Comparison of ENCODE assay signal across 9 mouse cellular contexts in genomic region chr2:34897820-34898219, GRCm38 (mm10). TPM values are rescaled to one million over a fixed set of nuclear protein-coding genes. Genes with fewer than 3 reads are reported as not detected.
DNase-seq lines count a peak whose midpoint lies in the region; ATAC-seq and TF ChIP-seq lines count a peak whose summit lies in the region.
"Had no signal": no experiment of that assay in that cellular context is flagged by ENCODE, and none has a peak within 500 bp of the region (broad histone marks: within the 10 kb centered on the region; RNA-seq: fewer than 3 reads in every experiment).

No protein-coding gene starts in this region.

- no peak for TF ChIP-seq POLR2A in heart, adult 2 months (IDR thresholded peaks at IDR 0.05; ENCODE audit: insufficient read depth, low read depth, low read length)
- TF ChIP-seq POLR2A in MEL (IDR thresholded peaks at IDR 0.05; ENCODE audit: control insufficient read depth in 1 of 2, insufficient read depth in 1 of 2, low read depth in 1 of 2, low read length in 2 of 2, poor library complexity in 1 of 2) = no peak

- peak; percentile 54 for TF ChIP-seq RAD21 in MEL (IDR thresholded peaks at IDR 0.05; ENCODE audit: low read depth, low read length)

- H3K4me1 ChIP-seq in heart, adult 2 months (ENCODE audit: control insufficient read depth, insufficient read depth, low read length) = no peaks in the 10 kb centered on the region
- no peaks in the 10 kb centered on the region for H3K4me1 ChIP-seq in heart, embryonic 11.5 days (ENCODE audit: control insufficient read depth, insufficient read depth, low read length)
- H3K4me1 ChIP-seq in MEL (ENCODE audit: control insufficient read depth in 1 of 2, insufficient read depth in 2 of 2, low read length in 2 of 2) = no peaks in the 10 kb centered on the region
- H3K4me1 ChIP-seq in embryonic facial prominence, embryonic 13.5 days = no peaks in the 10 kb centered on the region
- H3K4me1 ChIP-seq: midbrain, embryonic 12.5 days had no signal

- H3K27ac ChIP-seq in heart, adult 2 months = no peak overlapping the region
- no peak overlapping the region for H3K27ac ChIP-seq in heart, embryonic 11.5 days (ENCODE audit: low read depth, low read length)
- no peak overlapping the region for H3K27ac ChIP-seq in MEL (ENCODE audit: control insufficient read depth, low read depth, low read length)
- no peak overlapping the region for H3K27ac ChIP-seq in embryonic facial prominence, embryonic 13.5 days
- H3K27ac ChIP-seq: midbrain, embryonic 12.5 days had no signal

- H3K4me2 ChIP-seq in heart, embryonic 11.5 days = no peak overlapping the region
- no peak overlapping the region for H3K4me2 ChIP-seq in embryonic facial prominence, embryonic 13.5 days
- H3K4me2 ChIP-seq: midbrain, embryonic 12.5 days had no signal

- WGBS in heart, adult 2 months = 35% methylated on average over 10 of the region's 10 CpGs
- WGBS in heart, embryonic 11.5 days (ENCODE audit: insufficient replicate concordance) = 22% methylated on average over 10 of the region's 10 CpGs
- 20% methylated on average over 10 of the region's 10 CpGs for WGBS in embryonic facial prominence, embryonic 13.5 days

- H3K4me3 ChIP-seq in heart, adult 2 months = no peak overlapping the region
- H3K4me3 ChIP-seq in heart, embryonic 11.5 days (ENCODE audit: low read depth, low read length) = no peak overlapping the region
- no peak overlapping the region for H3K4me3 ChIP-seq in MEL (ENCODE audit: control insufficient read depth in 1 of 2, insufficient read depth in 1 of 2, low read depth in 2 of 2, low read length in 2 of 2)
- H3K4me3 ChIP-seq in embryonic facial prominence, embryonic 13.5 days = no peak overlapping the region
- H3K4me3 ChIP-seq: midbrain, embryonic 12.5 days had no signal

- peak; percentile 76 for TF ChIP-seq CTCF in heart, adult 2 months (IDR thresholded peaks at IDR 0.05)
- TF ChIP-seq CTCF in MEL (IDR thresholded peaks at IDR 0.05 in 2 of 3, conservative IDR thresholded peaks at IDR 0.05 in 1 of 3; ENCODE audit: control insufficient read depth in 1 of 3, insufficient read depth in 1 of 3, low read depth in 2 of 3, low read length in 3 of 3, poor library complexity in 1 of 3, severe bottlenecking in 1 of 3) = peak; percentile 67 to 90 (median 85)

- no peaks in the 10 kb centered on the region for H3K27me3 ChIP-seq in heart, adult 2 months (ENCODE audit: control insufficient read depth, insufficient read depth, low read length)
- H3K27me3 ChIP-seq in heart, embryonic 11.5 days (ENCODE audit: control insufficient read depth, insufficient read depth, low read length) = 0 out of 2 replicates have a peak, but pooled peaks cover 3% of the 10 kb centered on the region
- H3K27me3 ChIP-seq in MEL (ENCODE audit: control insufficient read depth in 1 of 2, insufficient read depth in 2 of 2, low read length in 2 of 2) = no peaks in the 10 kb centered on the region
- no peaks in the 10 kb centered on the region for H3K27me3 ChIP-seq in embryonic facial prominence, embryonic 13.5 days
- H3K27me3 ChIP-seq: midbrain, embryonic 12.5 days had no signal

- no peak for TF ChIP-seq EP300 in heart, adult 2 months (IDR thresholded peaks at IDR 0.05; ENCODE audit: insufficient read depth, low read depth, low read length)
- TF ChIP-seq EP300 in MEL (IDR thresholded peaks at IDR 0.05; ENCODE audit: low read depth in 1 of 2, low read length in 2 of 2) = no peak

- ATAC-seq in heart, embryonic 11.5 days (replicated peaks; ENCODE audit: insufficient number of reproducible peaks, low FRiP score, low TSS enrichment) = no peak
- no peak for ATAC-seq in embryonic facial prominence, embryonic 13.5 days (ENCODE audit: insufficient number of reproducible peaks, insufficient read depth, low FRiP score, low TSS enrichment, low read depth)

- H3K36me3 ChIP-seq in heart, adult 2 months (ENCODE audit: control insufficient read depth, insufficient read depth, low read length) = no peaks in the 10 kb centered on the region
- no peaks in the 10 kb centered on the region for H3K36me3 ChIP-seq in heart, embryonic 11.5 days (ENCODE audit: control insufficient read depth, insufficient read depth, low read length)
- H3K36me3 ChIP-seq in MEL (ENCODE audit: control insufficient read depth in 1 of 2, insufficient read depth in 2 of 2, low read length in 2 of 2) = no peaks in the 10 kb centered on the region
- H3K36me3 ChIP-seq in embryonic facial prominence, embryonic 13.5 days = no peaks in the 10 kb centered on the region
- H3K36me3 ChIP-seq: midbrain, embryonic 12.5 days had no signal

- H3K79me2 ChIP-seq in heart, adult 2 months (replicated peaks; ENCODE audit: control insufficient read depth, insufficient read depth, low read length) = no peaks in the 10 kb centered on the region
- H3K79me2 ChIP-seq in MEL (ENCODE audit: control insufficient read depth, insufficient read depth, low read length, poor library complexity) = no peaks in the 10 kb centered on the region

- intact Hi-C loops in heart, adult 2 months (cut with DNase I) = no loop called here

- peak in 1 of 2 experiments; percentile 19 for DNase-seq in heart, adult 2 months
- DNase-seq in MEL (ENCODE audit: low read depth, low spot score) (peak; percentile 75), liver (peak; percentile 69)
- DNase-seq in retina, postnatal 1 day = peak; percentile 58
- DNase-seq in right cerebral cortex, postnatal 36 days (ENCODE audit: low spot score in 2 of 2) = no peak
- no peak for DNase-seq in left cerebral cortex, adult 11 months (ENCODE audit: low spot score)

- H3K9me3 ChIP-seq in heart, embryonic 11.5 days (replicated peaks; ENCODE audit: control insufficient read depth, low read length) = no peaks in the 10 kb centered on the region
- no peaks in the 10 kb centered on the region for H3K9me3 ChIP-seq in MEL (replicated peaks; ENCODE audit: insufficient read depth, low read length)
- no peaks in the 10 kb centered on the region for H3K9me3 ChIP-seq in embryonic facial prominence, embryonic 13.5 days
- H3K9me3 ChIP-seq: midbrain, embryonic 12.5 days had no signal

- no peak overlapping the region for H3K9ac ChIP-seq in heart, adult 2 months (ENCODE audit: low read depth, low read length)
- H3K9ac ChIP-seq in heart, embryonic 11.5 days (ENCODE audit: low read depth, low read length) = no peak overlapping the region
- H3K9ac ChIP-seq in MEL (ENCODE audit: control insufficient read depth, low read depth, low read length, poor library complexity, severe bottlenecking) = no peak overlapping the region
- H3K9ac ChIP-seq in embryonic facial prominence, embryonic 13.5 days = 0 out of 2 replicates have a peak overlapping the region, but pooled peaks have one; percentile 12
- H3K9ac ChIP-seq: midbrain, embryonic 12.5 days had no signal

TF ChIP-seq in MEL, 35 proteins besides CTCF, POLR2A, EP300 and RAD21:
- TF ChIP-seq SIN3A (IDR thresholded peaks at IDR 0.05; ENCODE audit: low read length) (peak; percentile 29; the same call in 1 of the 2 replicates), SMC3 (IDR thresholded peaks at IDR 0.05; ENCODE audit: low read depth, low read length) (peak; percentile 56), CHD1 (IDR thresholded peaks at IDR 0.05; ENCODE audit: low read depth, low read length) (no peak), E2F4 (IDR thresholded peaks at IDR 0.05; ENCODE audit: borderline replicate concordance, low read depth, low read length) (no peak), MAFK (IDR thresholded peaks at IDR 0.05; ENCODE audit: borderline replicate concordance, low read depth, low read length) (no peak), BHLHE40 (IDR thresholded peaks at IDR 0.05; ENCODE audit: borderline replicate concordance, low read depth, low read length) (peak; percentile 34; the same call in 1 of the 2 replicates), RCOR1 (IDR thresholded peaks at IDR 0.05; ENCODE audit: low read depth, low read length) (no peak)
TF ChIP-seq in MEL: peak in this region for 3.

RNA-seq across cellular contexts. Expression of gene Phf19, which starts 16.0 kb away (rescaled TPM):
- total RNA-seq in heart, adult 2 months (2021) = 1 to 10 TPM in 1 of 2 experiments, under 1 TPM in 1; 0.76 to 1.1 TPM
- polyA plus RNA-seq in heart, adult 2 months (2012; rRNA removed) = 0.80 and 0.91 TPM in 2 replicates
- polyA plus RNA-seq in heart, embryonic 11.5 days (2014; fragmentation: Nextera tagmentation; extraction: Ambion mirVana) = 2.7 and 5.3 TPM in 2 replicates
- 10.2 and 10.9 TPM in 2 replicates for total RNA-seq in MEL (2012; rRNA removed)
- polyA plus RNA-seq in MEL (2012; ENCODE audit: insufficient read depth in 1 of 2, insufficient read length in 2 of 2, low read depth in 1 of 2, low replicate concordance in 2 of 2, missing spikeins in 1 of 2) = 10 to 100 TPM in 1 of 2 experiments, not detected in 1; 26.2 TPM
- 3.5 and 5.2 TPM in 2 replicates for polyA plus RNA-seq in embryonic facial prominence, embryonic 13.5 days (2015; fragmentation: Nextera tagmentation; extraction: Ambion mirVana)

RNA-seq across cellular contexts. Expression of gene Psmd5, which starts 23.1 kb away (rescaled TPM):
- 10 to 100 TPM; 11.3 to 12.9 TPM for total RNA-seq in heart, adult 2 months (2021)
- polyA plus RNA-seq in heart, adult 2 months (2012; rRNA removed) = 8.1 and 13.8 TPM in 2 replicates
- 68.0 and 71.6 TPM in 2 replicates for polyA plus RNA-seq in heart, embryonic 11.5 days (2014; fragmentation: Nextera tagmentation; extraction: Ambion mirVana)
- total RNA-seq in MEL (2012; rRNA removed) = 48.1 and 63.0 TPM in 2 replicates
- 10 to 100 TPM in 1 of 2 experiments, not detected in 1; 70.3 TPM for polyA plus RNA-seq in MEL (2012; ENCODE audit: insufficient read depth in 1 of 2, insufficient read length in 2 of 2, low read depth in 1 of 2, low replicate concordance in 2 of 2, missing spikeins in 1 of 2)
- 96.4 and 101 TPM in 2 replicates for polyA plus RNA-seq in embryonic facial prominence, embryonic 13.5 days (2015; fragmentation: Nextera tagmentation; extraction: Ambion mirVana)

RNA-seq across cellular contexts. Expression of gene Cutal, which starts 23.6 kb away (rescaled TPM):
- under 1 TPM; 0.37 to 0.61 TPM for total RNA-seq in heart, adult 2 months (2021)
- 1.7 and 2.9 TPM in 2 replicates for polyA plus RNA-seq in heart, adult 2 months (2012; rRNA removed)
- 0.14 TPM in 1 of 2 replicates, not detected in the other for polyA plus RNA-seq in heart, embryonic 11.5 days (2014; fragmentation: Nextera tagmentation; extraction: Ambion mirVana)
- not detected in 2 replicates for total RNA-seq in MEL (2012; rRNA removed)
- not detected for polyA plus RNA-seq in MEL (2012; ENCODE audit: insufficient read depth in 1 of 2, insufficient read length in 2 of 2, low read depth in 1 of 2, low replicate concordance in 2 of 2, missing spikeins in 1 of 2)
- 0.15 TPM in 2 replicates for polyA plus RNA-seq in embryonic facial prominence, embryonic 13.5 days (2015; fragmentation: Nextera tagmentation; extraction: Ambion mirVana)

Comparison
In these comparisons a context has a peak if more than half of its experiments do, and no peak if none do; other contexts are left out.
1. DNase-seq: peak in MEL (single experiment), liver (single experiment) and retina, postnatal 1 day (single experiment); none in right cerebral cortex, postnatal 36 days (0 of 2) and left cerebral cortex, adult 11 months (single experiment).